Mouse (Mus musculus) embryonic facial prominence, embryonic 13.5 days (tissue): ENCODE results near the gene Foxp1. TPM values are rescaled to one million over a fixed set of nuclear protein-coding genes. Genes with fewer than 3 reads are reported as not detected.

Experiments
- ATAC-seq: fragments of 200-750 bp; cut with Nextera tagmentation; 2 replicates; pipeline ENCODE4 v1.8.0; 2017; ENCODE audit warnings: low read depth; ENCODE audit not compliant: insufficient number of reproducible peaks, insufficient read depth, low FRiP score, low TSS enrichment
- H3K27ac ChIP-seq: fragments of 300-500 bp; sonication (generic); 2 replicates; pipeline ENCODE4 v1.5.1; 2015; ENCODE audit warnings: moderate library complexity, mild to moderate bottlenecking, inconsistent platforms
- H3K27me3 ChIP-seq: fragments of 300-500 bp; sonication (generic); 2 replicates; pipeline ENCODE4 v1.6.1; 2015; ENCODE audit warnings: mild to moderate bottlenecking, inconsistent platforms
- H3K36me3 ChIP-seq: fragments of 300-500 bp; sonication (generic); 2 replicates; pipeline ENCODE4 v1.6.1; 2015; ENCODE audit warnings: mild to moderate bottlenecking, inconsistent platforms
- H3K4me1 ChIP-seq: fragments of 300-500 bp; sonication (generic); 2 replicates; pipeline ENCODE4 v1.6.1; 2015; ENCODE audit warnings: inconsistent platforms
- H3K4me2 ChIP-seq: fragments of 300-500 bp; sonication (generic); 2 replicates; pipeline ENCODE4 v1.6.1; 2015; ENCODE audit warnings: moderate library complexity, mild to moderate bottlenecking, inconsistent platforms
- H3K4me3 ChIP-seq: fragments of 300-500 bp; sonication (generic); 2 replicates; pipeline ENCODE4 v1.5.1; 2015; ENCODE audit warnings: mild to moderate bottlenecking, inconsistent platforms
- H3K9ac ChIP-seq: fragments of 300-500 bp; sonication (generic); 2 replicates; pipeline ENCODE4 v1.6.1; 2015; ENCODE audit warnings: mild to moderate bottlenecking, inconsistent platforms
- H3K9me3 ChIP-seq: fragments of 300-500 bp; sonication (generic); 2 replicates; pipeline ENCODE4 v1.6.1; 2016; ENCODE audit warnings: inconsistent platforms
- WGBS: fragments of 180-500 bp; shearing (Covaris S2); methylation state at CpG from one replicate; pipeline ENCODE4 v1.1.7; 2015; ENCODE audit warnings: mixed read lengths; 5-methylcytosine and 5-hydroxymethylcytosine counted together
- polyA plus RNA-seq: library from polyadenylated mRNA; unstranded; fragments of >200 nt; fragmentation: Nextera tagmentation; extraction: Ambion mirVana; gene quantifications from 2 replicates; pipeline ENCODE4 v1.2.1, GENCODE M21; 2015

Gene Foxp1
- polyA plus RNA-seq, 1 experiment from 2014 or later, result 66.7 TPM

DNA sequence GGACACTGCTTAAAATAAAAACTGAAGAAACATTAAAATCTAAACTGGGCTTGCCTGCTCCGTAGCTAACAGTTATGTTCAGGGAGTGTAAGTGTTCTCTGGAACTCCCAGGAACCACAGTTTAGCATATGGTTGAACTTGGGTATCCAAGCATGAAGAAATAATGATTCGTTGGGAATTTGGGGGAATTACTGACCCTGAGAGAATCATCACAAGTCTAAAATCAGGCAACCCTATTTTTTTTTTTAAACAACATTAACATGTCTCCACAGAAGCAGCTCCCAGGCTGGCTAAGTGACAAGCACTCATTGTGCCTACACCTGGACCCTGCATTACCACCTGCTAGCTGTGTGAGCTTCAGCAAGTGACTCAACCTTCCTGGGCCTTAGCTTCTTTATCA lies 430.7 kb downstream of the Foxp1 start:
- H3K9ac ChIP-seq, result no peak overlapping the region
- no peak for ATAC-seq
- H3K27me3 ChIP-seq, result 0 out of 2 replicates have a peak, but pooled peaks cover 5% of the 10 kb centered on the region
- H3K9me3 ChIP-seq, result no peaks in the 10 kb centered on the region
- 65% methylated on average over 2 of the region's 2 CpGs for WGBS
- no peaks in the 10 kb centered on the region for H3K36me3 ChIP-seq
- no peak overlapping the region for H3K4me3 ChIP-seq
- no peak overlapping the region for H3K27ac ChIP-seq
- no peak overlapping the region for H3K4me2 ChIP-seq
- peaks cover 27% of the 10 kb centered on the region for H3K4me1 ChIP-seq

GRCm38 (mm10) chr6:99087598-99087997 lies 434.9 kb downstream of the Foxp1 start:
- Histone ChIP-seq H3K4me1 (peaks cover 6% of the 10 kb centered on the region; the same call in 1 of the 2 replicates), H3K36me3 (no peaks in the 10 kb centered on the region), H3K4me2 (no peak overlapping the region), H3K27me3 (0 out of 2 replicates have a peak, but pooled peaks cover 4% of the 10 kb centered on the region), H3K27ac (no peak overlapping the region), H3K9me3 (no peaks in the 10 kb centered on the region), H3K9ac (no peak overlapping the region), H3K4me3 (no peak overlapping the region)
- 82% methylated on average over 7 of the region's 7 CpGs for WGBS
- ATAC-seq, result no peak; the same call in 1 of the 2 replicates

DNA sequence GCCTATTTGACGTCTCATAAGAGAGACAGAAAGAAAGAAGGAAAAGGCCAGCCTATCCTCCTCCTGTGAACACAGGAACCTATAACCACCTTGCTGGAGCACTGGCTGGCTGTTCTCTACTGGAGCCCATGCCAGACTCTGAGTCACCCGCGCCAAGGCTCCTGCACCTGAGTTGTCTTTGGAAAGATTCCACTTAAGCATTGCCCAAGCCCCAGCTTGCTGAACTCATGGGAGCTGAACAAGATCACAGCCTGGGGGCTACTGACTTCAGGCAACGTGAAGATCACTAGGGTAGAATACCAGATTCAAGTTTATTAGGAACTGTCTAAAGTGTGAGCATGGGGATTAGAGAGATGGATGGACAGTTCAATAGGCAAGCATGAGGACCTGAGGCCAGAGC lies 437.6 kb downstream of the Foxp1 start:
- H3K4me3 ChIP-seq, result no peak overlapping the region
- H3K4me2 ChIP-seq, result no peak overlapping the region
- H3K4me1 ChIP-seq, result 0 out of 2 replicates have a peak, but pooled peaks cover 8% of the 10 kb centered on the region
- H3K9ac ChIP-seq, result no peak overlapping the region
- H3K9me3 ChIP-seq, result no peaks in the 10 kb centered on the region
- ATAC-seq, result no peak
- no peaks in the 10 kb centered on the region for H3K36me3 ChIP-seq
- no peak overlapping the region for H3K27ac ChIP-seq
- H3K27me3 ChIP-seq, result 0 out of 2 replicates have a peak, but pooled peaks cover 4% of the 10 kb centered on the region
- 76% methylated on average over 4 of the region's 4 CpGs for whole genome bisulfite sequencing

GRCm38 (mm10) chr6:99081259-99081658 lies 441.3 kb downstream of the Foxp1 start:
- Histone ChIP-seq H3K27ac (no peak overlapping the region), H3K9me3 (no peaks in the 10 kb centered on the region), H3K4me2 (no peak overlapping the region), H3K27me3 (peaks cover 4% of the 10 kb centered on the region; the same call in 1 of the 2 replicates), H3K4me1 (0 out of 2 replicates have a peak, but pooled peaks cover 8% of the 10 kb centered on the region), H3K9ac (no peak overlapping the region), H3K36me3 (no peaks in the 10 kb centered on the region), H3K4me3 (no peak overlapping the region)
- ATAC-seq, result no peak
- 48% methylated on average over 5 of the region's 5 CpGs for whole genome bisulfite sequencing

GRCm38 (mm10) chr6:99079041-99079835 lies 443.3 kb downstream of the Foxp1 start:
- WGBS, result 54% methylated on average over 10 of the region's 10 CpGs
- no peak overlapping the region for H3K9ac ChIP-seq
- 0 out of 2 replicates have a peak, but pooled peaks cover 8% of the 10 kb centered on the region for H3K4me1 ChIP-seq
- no peak for ATAC-seq
- no peak overlapping the region for H3K4me3 ChIP-seq
- H3K36me3 ChIP-seq, result peaks cover 13% of the 10 kb centered on the region
- H3K27me3 ChIP-seq, result peaks cover 4% of the 10 kb centered on the region; the same call in 1 of the 2 replicates
- H3K9me3 ChIP-seq, result no peaks in the 10 kb centered on the region
- H3K4me2 ChIP-seq, result no peak overlapping the region
- no peak overlapping the region for H3K27ac ChIP-seq

GRCm38 (mm10) chr6:99078089-99078488 lies 444.4 kb downstream of the Foxp1 start:
- H3K4me3 ChIP-seq, result no peak overlapping the region
- H3K9me3 ChIP-seq, result no peaks in the 10 kb centered on the region
- no peak for ATAC-seq

GRCm38 (mm10) chr6:99073303-99074271 lies 448.9 kb downstream of the Foxp1 start:
- Histone ChIP-seq H3K4me3 (no peak overlapping the region), H3K27ac (no peak overlapping the region), H3K27me3 (peaks cover 17% of the 10 kb centered on the region), H3K9me3 (no peaks in the 10 kb centered on the region), H3K4me1 (peaks cover 8% of the 10 kb centered on the region; the same call in 1 of the 2 replicates), H3K9ac (no peak overlapping the region), H3K36me3 (peaks cover 13% of the 10 kb centered on the region), H3K4me2 (no peak overlapping the region)
- no peak for ATAC-seq
- WGBS, result 84% methylated on average over 9 of the region's 9 CpGs

More at GRCm38 (mm10) chr6:99078089-99078488, 444.4 kb downstream of the Foxp1 start:
- WGBS, result 85% methylated on average over 4 of the region's 4 CpGs
- Histone ChIP-seq H3K27me3 (peaks cover 4% of the 10 kb centered on the region; the same call in 1 of the 2 replicates), H3K9ac (no peak overlapping the region), H3K4me2 (no peak overlapping the region), H3K27ac (no peak overlapping the region), H3K4me1 (0 out of 2 replicates have a peak, but pooled peaks cover 8% of the 10 kb centered on the region), H3K36me3 (peaks cover 13% of the 10 kb centered on the region)

DNA sequence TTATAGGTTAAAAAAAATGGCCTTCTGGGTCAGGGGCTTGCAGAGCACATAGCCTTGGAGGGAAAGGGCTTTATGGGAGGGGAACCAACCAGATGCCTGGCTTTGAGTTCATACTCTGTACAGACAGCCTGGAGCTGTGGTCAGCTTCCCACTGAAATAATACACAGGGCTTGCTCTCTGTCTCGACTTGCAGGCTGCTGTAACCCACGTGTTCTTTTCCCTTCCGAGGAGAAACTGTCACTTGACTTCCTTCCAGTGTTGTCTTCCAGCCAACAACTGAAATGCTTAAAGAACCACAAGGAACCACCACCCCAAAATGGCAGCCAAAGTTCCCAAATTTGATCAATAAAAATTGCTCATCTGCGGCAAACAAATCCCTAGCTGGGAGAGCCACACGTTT lies 451.8 kb downstream of the Foxp1 start:
- Histone ChIP-seq H3K27me3 (peaks cover 16% of the 10 kb centered on the region), H3K9me3 (no peaks in the 10 kb centered on the region), H3K27ac (no peak overlapping the region), H3K4me1 (peaks cover 27% of the 10 kb centered on the region), H3K36me3 (peaks cover 12% of the 10 kb centered on the region), H3K4me3 (no peak overlapping the region), H3K4me2 (no peak overlapping the region), H3K9ac (no peak overlapping the region)
- ATAC-seq, result no peak
- 49% methylated on average over 5 of the region's 5 CpGs for WGBS

GRCm38 (mm10) chr6:99069726-99070125 lies 452.8 kb downstream of the Foxp1 start:
- H3K27me3 ChIP-seq, result peaks cover 16% of the 10 kb centered on the region
- H3K36me3 ChIP-seq, result peaks cover 2% of the 10 kb centered on the region
- H3K4me2 ChIP-seq, result no peak overlapping the region
- no peak overlapping the region for H3K27ac ChIP-seq
- no peak for ATAC-seq
- 100% methylated on average over 1 of the region's 1 CpGs for WGBS
- H3K4me3 ChIP-seq, result no peak overlapping the region
- H3K4me1 ChIP-seq, result peaks cover 35% of the 10 kb centered on the region
- H3K9ac ChIP-seq, result no peak overlapping the region
- H3K9me3 ChIP-seq, result no peaks in the 10 kb centered on the region

- no peak for ATAC-seq
- peaks cover 44% of the 10 kb centered on the region for H3K4me1 ChIP-seq
- H3K4me2 ChIP-seq, result no peak overlapping the region
- no peaks in the 10 kb centered on the region for H3K36me3 ChIP-seq
- no peak overlapping the region for H3K27ac ChIP-seq
- H3K9ac ChIP-seq, result no peak overlapping the region
- WGBS, result 21% methylated on average over 9 of the region's 9 CpGs
- no peaks in the 10 kb centered on the region for H3K9me3 ChIP-seq
- H3K4me3 ChIP-seq, result no peak overlapping the region
- peaks cover 29% of the 10 kb centered on the region for H3K27me3 ChIP-seq
These were observed 456.8 kb downstream of the Foxp1 start for GRCm38 (mm10) chr6:99065569-99066353.
